Mouse (Mus musculus) forebrain, embryonic 12.5 days (tissue): ENCODE results near the gene Ext2. TPM values are rescaled to one million over a fixed set of nuclear protein-coding genes. Genes with fewer than 3 reads are reported as not detected.
A peak's percentile ranks its signal among the peaks of the same experiment; 100 is the strongest.

Experiments used
- ATAC-seq: fragments of 200-750 bp; cut with Nextera tagmentation; 2 replicates; pipeline ENCODE4 v1.8.0; 2017; ENCODE audit warnings: moderate TSS enrichment; ENCODE audit not compliant: low FRiP score
- H3K27ac ChIP-seq: fragments of 300-500 bp; sonication (generic); 2 replicates; pipeline ENCODE4 v1.5.1; 2016; ENCODE audit warnings: mild to moderate bottlenecking
- H3K27me3 ChIP-seq: fragments of 300-500 bp; sonication (generic); 2 replicates; pipeline ENCODE4 v1.6.1; 2016; ENCODE audit warnings: mild to moderate bottlenecking
- H3K36me3 ChIP-seq: fragments of 300-500 bp; sonication (generic); replicated peaks from 2 replicates; pipeline ENCODE4 v1.6.1; 2016; ENCODE audit warnings: mild to moderate bottlenecking
- H3K4me1 ChIP-seq: fragments of 300-500 bp; sonication (generic); 2 replicates; pipeline ENCODE4 v1.6.1; 2016
- H3K4me2 ChIP-seq: fragments of 300-500 bp; sonication (generic); 2 replicates; pipeline ENCODE4 v1.6.1; 2016; ENCODE audit warnings: mild to moderate bottlenecking, moderate library complexity
- H3K4me3 ChIP-seq: fragments of 300-500 bp; sonication (generic); replicated peaks from 2 replicates; pipeline ENCODE4 v1.5.1; 2016; ENCODE audit warnings: mild to moderate bottlenecking
- H3K9ac ChIP-seq: fragments of 300-500 bp; sonication (generic); 2 replicates; pipeline ENCODE4 v1.6.1; 2016; ENCODE audit warnings: mild to moderate bottlenecking
- H3K9me3 ChIP-seq: fragments of 300-500 bp; sonication (generic); 2 replicates; pipeline ENCODE4 v1.6.1; 2016
- whole genome bisulfite sequencing: fragments of 180-500 bp; shearing (Covaris S2); methylation state at CpG from one replicate; pipeline ENCODE4 v1.1.7; 2016; 5-methylcytosine and 5-hydroxymethylcytosine counted together
- polyA plus RNA-seq: library from polyadenylated mRNA; unstranded; fragments of >200 nt; fragmentation: Nextera tagmentation; extraction: Ambion mirVana; gene quantifications from 2 replicates; pipeline ENCODE4 v1.2.1, GENCODE M21; 2016

The Ext2 gene
- polyA plus RNA-seq, 1 experiment from 2014 or later, result 69.2 TPM

DNA sequence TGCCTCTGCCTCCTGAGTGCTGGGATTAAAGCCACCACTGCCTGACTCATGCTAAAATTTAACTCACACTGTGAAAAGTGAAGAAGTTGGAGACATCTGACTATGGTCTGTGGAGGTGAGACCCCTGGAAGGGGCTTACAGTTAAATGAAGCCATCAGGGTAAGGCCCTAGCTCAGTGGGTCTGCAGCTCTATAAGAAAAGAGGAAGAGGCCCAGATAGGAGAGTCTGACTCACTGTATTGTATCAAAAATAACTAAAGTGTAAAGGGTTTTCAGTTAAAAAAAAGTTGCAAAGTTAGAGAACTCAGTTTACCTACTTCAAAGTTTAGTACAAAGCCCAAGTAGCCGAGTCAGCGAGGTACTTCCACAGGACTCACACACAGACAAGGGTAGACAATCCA lies 19.4 kb downstream of the Ext2 start:
- ATAC-seq, result no peak
- H3K4me1 ChIP-seq, result peaks cover 3% of the 10 kb centered on the region; the same call in 1 of the 2 replicates
- H3K4me2 ChIP-seq, result no peak overlapping the region
- no peak overlapping the region for H3K9ac ChIP-seq
- H3K9me3 ChIP-seq, result no peaks in the 10 kb centered on the region
- no peak overlapping the region for H3K4me3 ChIP-seq
- 100% methylated on average over 2 of the region's 2 CpGs for WGBS
- H3K27me3 ChIP-seq, result no peaks in the 10 kb centered on the region
- no peak overlapping the region for H3K27ac ChIP-seq
- H3K36me3 ChIP-seq, result peaks cover 58% of the 10 kb centered on the region

- Histone ChIP-seq H3K9ac (no peak overlapping the region), H3K36me3 (peaks cover 58% of the 10 kb centered on the region), H3K4me3 (no peak overlapping the region), H3K4me2 (no peak overlapping the region), H3K27me3 (no peaks in the 10 kb centered on the region), H3K9me3 (no peaks in the 10 kb centered on the region), H3K4me1 (peaks cover 3% of the 10 kb centered on the region; the same call in 1 of the 2 replicates), H3K27ac (no peak overlapping the region)
- WGBS, result 73% methylated on average over 7 of the region's 7 CpGs
- no peak for ATAC-seq
These were observed 21.3 kb downstream of the Ext2 start for GRCm38 (mm10) chr2:93801097-93801496.

DNA sequence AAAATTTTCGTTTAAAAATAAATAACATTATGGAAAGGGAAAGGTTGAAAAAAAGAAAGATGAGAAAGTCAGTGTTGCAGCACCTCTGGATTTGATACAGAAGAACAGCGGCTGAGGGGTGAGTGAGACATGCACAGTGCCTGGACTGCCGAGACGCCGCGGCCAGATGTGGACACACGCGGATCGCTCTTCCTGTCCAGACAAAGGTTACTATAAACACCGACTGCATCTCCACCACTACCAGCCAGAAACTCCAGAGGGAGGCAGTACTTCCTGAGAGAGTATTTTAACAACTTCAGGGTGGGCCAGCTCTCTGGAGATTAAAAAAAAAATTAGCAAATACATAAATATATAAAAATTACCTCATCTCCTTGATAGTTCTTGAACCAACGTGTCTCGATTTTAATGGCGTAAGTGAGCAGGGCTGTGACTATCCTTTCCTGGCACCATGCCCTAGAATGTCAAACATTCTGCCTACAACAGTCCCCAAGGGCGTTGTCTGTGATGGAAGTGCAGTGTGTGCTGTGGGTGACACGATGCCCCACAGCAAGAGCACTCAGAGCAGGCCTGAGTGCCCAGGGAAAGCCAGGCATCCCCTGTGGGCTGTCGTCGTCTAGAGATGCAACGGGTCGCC lies 25.1 kb downstream of the Ext2 start:
- Histone ChIP-seq H3K36me3 (peaks cover 60% of the 10 kb centered on the region), H3K4me2 (no peak overlapping the region), H3K27ac (no peak overlapping the region), H3K27me3 (no peaks in the 10 kb centered on the region), H3K4me3 (no peak overlapping the region), H3K9ac (no peak overlapping the region), H3K4me1 (peaks cover 3% of the 10 kb centered on the region; the same call in 1 of the 2 replicates), H3K9me3 (no peaks in the 10 kb centered on the region)
- 86% methylated on average over 19 of the region's 19 CpGs for WGBS
- no peak for ATAC-seq

GRCm38 (mm10) chr2:93794375-93794774 lies 28.0 kb downstream of the Ext2 start:
- WGBS, result 85% methylated on average over 5 of the region's 5 CpGs
- no peaks in the 10 kb centered on the region for H3K9me3 ChIP-seq
- H3K36me3 ChIP-seq, result peaks cover 62% of the 10 kb centered on the region
- no peak overlapping the region for H3K27ac ChIP-seq
- no peak overlapping the region for H3K9ac ChIP-seq
- H3K4me3 ChIP-seq, result no peak overlapping the region
- no peaks in the 10 kb centered on the region for H3K27me3 ChIP-seq
- no peak for ATAC-seq
- H3K4me1 ChIP-seq, result no peaks in the 10 kb centered on the region
- no peak overlapping the region for H3K4me2 ChIP-seq

GRCm38 (mm10) chr2:93791516-93792499 lies 30.6 kb downstream of the Ext2 start:
- H3K9ac ChIP-seq, result no peak overlapping the region
- no peak overlapping the region for H3K4me2 ChIP-seq
- WGBS, result 70% methylated on average over 13 of the region's 13 CpGs
- peaks cover 45% of the 10 kb centered on the region for H3K36me3 ChIP-seq
- H3K4me1 ChIP-seq, result no peaks in the 10 kb centered on the region
- no peaks in the 10 kb centered on the region for H3K27me3 ChIP-seq
- H3K27ac ChIP-seq, result no peak overlapping the region
- no peaks in the 10 kb centered on the region for H3K9me3 ChIP-seq
- ATAC-seq, result no peak
- no peak overlapping the region for H3K4me3 ChIP-seq

- no peaks in the 10 kb centered on the region for H3K27me3 ChIP-seq
- H3K4me1 ChIP-seq, result peaks cover 3% of the 10 kb centered on the region
- ATAC-seq, result no peak
- no peak overlapping the region for H3K4me2 ChIP-seq
- H3K36me3 ChIP-seq, result peaks cover 37% of the 10 kb centered on the region
- no peak overlapping the region for H3K4me3 ChIP-seq
- WGBS, result 88% methylated on average over 4 of the region's 4 CpGs
- H3K9me3 ChIP-seq, result no peaks in the 10 kb centered on the region
- no peak overlapping the region for H3K9ac ChIP-seq
- H3K27ac ChIP-seq, result no peak overlapping the region
These were observed 31.5 kb downstream of the Ext2 start for GRCm38 (mm10) chr2:93790798-93791345.

GRCm38 (mm10) chr2:93788557-93788956 lies 33.8 kb downstream of the Ext2 start:
- H3K4me3 ChIP-seq, result no peak overlapping the region
- peaks cover 17% of the 10 kb centered on the region for H3K4me1 ChIP-seq
- peaks cover 17% of the 10 kb centered on the region for H3K36me3 ChIP-seq
- WGBS, result 93% methylated on average over 5 of the region's 5 CpGs
- no peaks in the 10 kb centered on the region for H3K27me3 ChIP-seq
- no peak overlapping the region for H3K9ac ChIP-seq
- ATAC-seq, result no peak
- no peak overlapping the region for H3K4me2 ChIP-seq
- no peaks in the 10 kb centered on the region for H3K9me3 ChIP-seq
- no peak overlapping the region for H3K27ac ChIP-seq

DNA sequence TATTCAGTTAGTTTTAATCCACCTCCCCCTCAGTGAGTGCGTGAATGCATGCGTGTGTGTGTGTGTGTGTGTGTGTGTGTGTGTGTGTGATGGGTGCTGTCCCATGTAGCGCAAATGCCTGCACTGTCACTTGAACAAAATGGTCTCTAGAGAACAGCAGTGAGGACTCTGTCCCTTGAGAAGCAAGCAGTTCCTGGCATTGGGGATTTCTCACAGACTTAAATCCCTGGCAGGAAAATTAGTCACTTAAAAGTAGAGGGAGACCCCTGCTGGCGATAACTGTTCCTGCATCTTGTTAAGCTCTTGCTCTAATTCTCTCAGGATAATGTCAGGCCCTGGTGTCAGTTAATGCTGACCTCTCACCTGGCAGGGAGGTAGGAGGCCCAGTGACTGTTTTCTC lies 36.2 kb downstream of the Ext2 start:
- H3K36me3 ChIP-seq, result peaks cover 14% of the 10 kb centered on the region
- no peaks in the 10 kb centered on the region for H3K9me3 ChIP-seq
- no peak overlapping the region for H3K4me3 ChIP-seq
- H3K9ac ChIP-seq, result peak overlapping the region; percentile 33; the same call in 1 of the 2 replicates
- no peak overlapping the region for H3K4me2 ChIP-seq
- peak; percentile 62 for ATAC-seq
- no peak overlapping the region for H3K27ac ChIP-seq
- H3K27me3 ChIP-seq, result no peaks in the 10 kb centered on the region
- peaks cover 17% of the 10 kb centered on the region for H3K4me1 ChIP-seq
- 48% methylated on average over 4 of the region's 4 CpGs for WGBS

GRCm38 (mm10) chr2:93785432-93785798 lies 37.0 kb downstream of the Ext2 start:
- no peak for ATAC-seq
- Histone ChIP-seq H3K9me3 (no peaks in the 10 kb centered on the region), H3K4me3 (no peak overlapping the region), H3K4me2 (no peak overlapping the region), H3K36me3 (peaks cover 14% of the 10 kb centered on the region), H3K27ac (no peak overlapping the region), H3K27me3 (no peaks in the 10 kb centered on the region), H3K4me1 (peaks cover 17% of the 10 kb centered on the region), H3K9ac (no peak overlapping the region)
- 48% methylated on average over 2 of the region's 2 CpGs for WGBS

GRCm38 (mm10) chr2:93784721-93785431 lies 37.5 kb downstream of the Ext2 start:
- no peak overlapping the region for H3K4me2 ChIP-seq
- H3K36me3 ChIP-seq, result peaks cover 10% of the 10 kb centered on the region
- H3K27ac ChIP-seq, result 0 out of 2 replicates have a peak overlapping the region, but pooled peaks have one; percentile 27
- 40% methylated on average over 12 of the region's 12 CpGs for WGBS
- H3K4me3 ChIP-seq, result no peak overlapping the region
- ATAC-seq, result no peak
- 0 out of 2 replicates have a peak overlapping the region, but pooled peaks have one; percentile 22 for H3K9ac ChIP-seq
- no peaks in the 10 kb centered on the region for H3K27me3 ChIP-seq
- H3K4me1 ChIP-seq, result peaks cover 18% of the 10 kb centered on the region
- no peaks in the 10 kb centered on the region for H3K9me3 ChIP-seq

DNA sequence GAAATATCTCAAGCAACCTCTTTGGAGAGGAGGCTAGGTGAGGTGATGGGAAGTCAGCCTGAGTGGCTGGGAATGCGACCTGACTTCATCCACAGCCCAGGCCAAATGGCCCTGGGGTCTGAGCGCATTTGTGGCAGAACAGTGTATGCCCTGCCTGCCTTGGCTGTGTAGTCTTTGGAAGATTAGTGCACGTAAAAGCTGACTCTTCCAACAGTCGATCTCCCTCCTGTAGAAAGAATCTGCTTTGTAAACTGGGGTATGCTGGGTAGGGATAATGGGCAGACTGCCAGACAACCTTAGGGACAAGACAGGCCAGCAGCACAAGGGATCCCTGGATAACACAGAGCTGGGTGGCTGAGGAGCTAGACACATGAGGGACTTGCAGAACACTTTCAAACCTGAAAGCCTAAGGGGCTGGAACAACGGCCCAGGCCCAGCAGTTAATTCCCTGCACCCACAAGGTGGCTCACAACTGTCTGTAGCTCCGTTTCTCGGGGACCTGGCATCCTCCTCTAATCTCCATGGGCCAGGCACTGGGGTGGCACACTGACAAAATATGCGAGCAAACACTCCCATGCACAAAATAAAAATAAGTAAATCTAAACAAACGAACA lies 38.3 kb downstream of the Ext2 start:
- WGBS, result 74% methylated on average over 9 of the region's 9 CpGs
- Histone ChIP-seq H3K4me3 (no peak overlapping the region), H3K36me3 (0 out of 2 replicates have a peak, but pooled peaks cover 3% of the 10 kb centered on the region), H3K27me3 (no peaks in the 10 kb centered on the region), H3K27ac (no peak overlapping the region), H3K9me3 (no peaks in the 10 kb centered on the region), H3K4me1 (peaks cover 26% of the 10 kb centered on the region), H3K4me2 (no peak overlapping the region), H3K9ac (no peak overlapping the region)
- no peak for ATAC-seq
